ENCODE assay signal across 7 mouse cellular contexts in the genomic region with DNA sequence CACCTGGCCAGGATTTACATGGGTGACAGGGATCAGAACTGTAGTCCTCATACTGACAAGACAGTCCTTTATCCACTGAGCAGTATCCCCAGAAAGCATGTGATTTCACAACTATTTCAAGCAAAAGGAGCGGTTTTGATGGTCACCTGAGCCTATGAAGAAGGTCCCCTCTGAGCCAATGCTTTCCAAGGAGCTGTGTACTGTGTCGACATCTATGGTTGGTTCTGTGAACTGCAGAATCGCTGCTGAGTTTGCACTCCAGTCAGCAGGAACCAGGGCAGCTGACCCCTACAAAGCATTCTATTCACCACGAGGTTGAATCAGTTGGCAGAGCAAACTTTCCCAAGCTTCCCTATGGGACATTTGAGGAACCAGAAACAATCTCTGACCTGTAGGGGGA. TPM values are rescaled to one million over a fixed set of nuclear protein-coding genes. Genes with fewer than 3 reads are reported as not detected.
DNase-seq lines count a peak whose midpoint lies in the region; ATAC-seq and TF ChIP-seq lines count a peak whose summit lies in the region.

No protein-coding gene starts in this region.

- H3K9ac ChIP-seq in limb, embryonic 11.5 days (ENCODE audit: low read length) = no peak overlapping the region
- no peak overlapping the region for H3K9ac ChIP-seq in forebrain, embryonic 15.5 days (replicated peaks)
- no peak overlapping the region for H3K9ac ChIP-seq in neural tube, embryonic 11.5 days (ENCODE audit: low read length)

- H3K4me2 ChIP-seq in limb, embryonic 11.5 days (ENCODE audit: low read depth, severe bottlenecking) = no peak overlapping the region
- H3K4me2 ChIP-seq in forebrain, embryonic 15.5 days (replicated peaks) = no peak overlapping the region
- no peak overlapping the region for H3K4me2 ChIP-seq in neural tube, embryonic 11.5 days (ENCODE audit: low read depth)

- TF ChIP-seq POLR2A in bone marrow macrophage, adult 2 months (IDR thresholded peaks at IDR 0.05; ENCODE audit: borderline replicate concordance, low read depth, low read length) = no peak

- no peaks in the 10 kb centered on the region for H3K4me1 ChIP-seq in limb, embryonic 11.5 days (ENCODE audit: control insufficient read depth, insufficient read depth, low read length)
- no peaks in the 10 kb centered on the region for H3K4me1 ChIP-seq in limb, embryonic 10.5 days
- no peaks in the 10 kb centered on the region for H3K4me1 ChIP-seq in bone marrow macrophage, adult 2 months (ENCODE audit: control insufficient read depth, insufficient read depth, low read length)
- H3K4me1 ChIP-seq in forebrain, embryonic 15.5 days = peaks cover 23% of the 10 kb centered on the region
- no peaks in the 10 kb centered on the region for H3K4me1 ChIP-seq in neural tube, embryonic 11.5 days (ENCODE audit: control insufficient read depth, insufficient read depth, low read length)

- H3K9me3 ChIP-seq in limb, embryonic 11.5 days (ENCODE audit: control insufficient read depth, low read length) = no peaks in the 10 kb centered on the region
- no peaks in the 10 kb centered on the region for H3K9me3 ChIP-seq in limb, embryonic 10.5 days (replicated peaks)
- no peaks in the 10 kb centered on the region for H3K9me3 ChIP-seq in forebrain, embryonic 15.5 days
- no peaks in the 10 kb centered on the region for H3K9me3 ChIP-seq in neural tube, embryonic 11.5 days (ENCODE audit: control insufficient read depth, low read length)

- H3K4me3 ChIP-seq in limb, embryonic 11.5 days (ENCODE audit: low read depth, low read length) = no peak overlapping the region
- no peak overlapping the region for H3K4me3 ChIP-seq in limb, embryonic 10.5 days
- no peak overlapping the region for H3K4me3 ChIP-seq in bone marrow macrophage, adult 2 months (ENCODE audit: insufficient read depth, low read length)
- no peak overlapping the region for H3K4me3 ChIP-seq in forebrain, embryonic 15.5 days
- H3K4me3 ChIP-seq in neural tube, embryonic 11.5 days (ENCODE audit: low read depth, low read length) = no peak overlapping the region

- no peaks in the 10 kb centered on the region for H3K36me3 ChIP-seq in limb, embryonic 11.5 days (ENCODE audit: control insufficient read depth, insufficient read depth, low read length)
- H3K36me3 ChIP-seq in limb, embryonic 10.5 days = no peaks in the 10 kb centered on the region
- H3K36me3 ChIP-seq in forebrain, embryonic 15.5 days = no peaks in the 10 kb centered on the region
- H3K36me3 ChIP-seq in neural tube, embryonic 11.5 days (ENCODE audit: control insufficient read depth, insufficient read depth, low read length) = no peaks in the 10 kb centered on the region

- no peak overlapping the region for H3K27ac ChIP-seq in limb, embryonic 11.5 days (replicated peaks; ENCODE audit: low read depth, low read length)
- no peak overlapping the region for H3K27ac ChIP-seq in limb, embryonic 10.5 days
- no peak overlapping the region for H3K27ac ChIP-seq in bone marrow macrophage, adult 2 months (ENCODE audit: insufficient read depth, low read depth, low read length)
- no peak overlapping the region for H3K27ac ChIP-seq in forebrain, embryonic 15.5 days (replicated peaks)
- no peak overlapping the region for H3K27ac ChIP-seq in neural tube, embryonic 11.5 days (ENCODE audit: low read depth, low read length)

- peak; percentile 68 for DNase-seq in limb, embryonic 11.5 days (ENCODE audit: low spot score)
- no peak for DNase-seq in limb, embryonic 10.5 days (ENCODE audit: low spot score)
- DNase-seq in layer of hippocampus, postnatal 10 days (ENCODE audit: low spot score in 2 of 2) = peak; percentile 70 to 78
- DNase-seq in neural tube, embryonic 11.5 days (ENCODE audit: low spot score) = peak; percentile 67

- peaks cover 25% of the 10 kb centered on the region for H3K27me3 ChIP-seq in limb, embryonic 11.5 days (ENCODE audit: control insufficient read depth, insufficient read depth, low read length)
- H3K27me3 ChIP-seq in limb, embryonic 10.5 days (ENCODE audit: low read depth, poor library complexity, severe bottlenecking) = peaks cover 79% of the 10 kb centered on the region
- 0 out of 2 replicates have a peak, but pooled peaks cover 3% of the 10 kb centered on the region for H3K27me3 ChIP-seq in forebrain, embryonic 15.5 days
- H3K27me3 ChIP-seq in neural tube, embryonic 11.5 days (ENCODE audit: control insufficient read depth, insufficient read depth, low read length) = peaks cover 20% of the 10 kb centered on the region

- peak; percentile 22; the same call in 1 of the 2 replicates for TF ChIP-seq CTCF in bone marrow macrophage, adult 2 months (IDR thresholded peaks at IDR 0.05; ENCODE audit: low read depth, low read length)

- no peak for ATAC-seq in limb, embryonic 11.5 days (ENCODE audit: insufficient number of reproducible peaks, low FRiP score, low TSS enrichment, low read depth)
- peak; percentile 59 for ATAC-seq in forebrain, embryonic 15.5 days (replicated peaks)
- ATAC-seq in neural tube, embryonic 11.5 days (ENCODE audit: insufficient read depth, low FRiP score, low TSS enrichment) = no peak
- no peak for ATAC-seq in monocyte, adult 5-6 weeks (replicated peaks; ENCODE audit: insufficient number of reproducible peaks, low FRiP score, low TSS enrichment, poor library complexity, severe bottlenecking)

- WGBS in limb, embryonic 11.5 days = 6% methylated on average over 4 of the region's 4 CpGs
- 9% methylated on average over 4 of the region's 4 CpGs for WGBS in limb, embryonic 10.5 days
- WGBS in forebrain, embryonic 15.5 days = 3% methylated on average over 4 of the region's 4 CpGs
- WGBS in neural tube, embryonic 11.5 days = 9% methylated on average over 4 of the region's 4 CpGs

RNA-seq across cellular contexts. Expression of a gene that starts 8.5 kb away (rescaled TPM):
- not detected in 2 replicates for polyA plus RNA-seq in limb, embryonic 11.5 days (2014; fragmentation: Nextera tagmentation; extraction: Ambion mirVana)
- polyA plus RNA-seq in limb, embryonic 10.5 days (2016; fragmentation: Nextera tagmentation; extraction: Ambion mirVana) = not detected in 2 replicates
- polyA plus RNA-seq in bone marrow macrophage, adult 2 months (2012; ENCODE audit: insufficient read depth, insufficient read length, missing spikeins) = not detected in 2 replicates
- not detected in 2 replicates for polyA plus RNA-seq in forebrain, embryonic 15.5 days (2015; fragmentation: Nextera tagmentation; extraction: Ambion mirVana)
- total RNA-seq in layer of hippocampus, postnatal 10 days (2021) = not detected
- polyA plus RNA-seq in neural tube, embryonic 11.5 days (2014; fragmentation: Nextera tagmentation; extraction: Ambion mirVana) = not detected in 2 replicates
- not detected in 3 replicates for total RNA-seq in monocyte, adult 5-6 weeks (2017)
